Mouse (Mus musculus) hindbrain, embryonic 16.5 days (tissue): ENCODE measurements around the gene Mprip. TPM values are rescaled to one million over a fixed set of nuclear protein-coding genes. Genes with fewer than 3 reads are reported as not detected.

Experiments used
- ATAC-seq: fragments of 200-750 bp; cut with Nextera tagmentation; 2 replicates; pipeline ENCODE4 v1.8.0; 2017; ENCODE audit warnings: moderate TSS enrichment, moderate library complexity
- H3K27ac ChIP-seq: fragments of 300-500 bp; sonication (generic); 2 replicates; pipeline ENCODE4 v1.5.1; 2014; ENCODE audit warnings: low read depth, mild to moderate bottlenecking, control low read depth, low read length, moderate library complexity
- H3K27me3 ChIP-seq: fragments of 300-500 bp; sonication (generic); replicated peaks from 2 replicates; pipeline ENCODE4 v1.6.1; 2014; ENCODE audit warnings: low read length; ENCODE audit not compliant: control insufficient read depth, insufficient read depth
- H3K36me3 ChIP-seq: fragments of 300-500 bp; sonication (generic); 2 replicates; pipeline ENCODE4 v1.6.1; 2014; ENCODE audit warnings: mild to moderate bottlenecking, low read length, moderate library complexity, mixed read lengths; ENCODE audit not compliant: control insufficient read depth, insufficient read depth
- H3K4me1 ChIP-seq: fragments of 300-500 bp; sonication (generic); 2 replicates; pipeline ENCODE4 v1.6.1; 2014; ENCODE audit warnings: low read depth, low read length; ENCODE audit not compliant: control insufficient read depth, insufficient read depth
- H3K4me2 ChIP-seq: fragments of 300-500 bp; sonication (generic); 2 replicates; pipeline ENCODE4 v1.6.1; 2014; ENCODE audit warnings: mild to moderate bottlenecking, low read length, control low read depth, moderate library complexity
- H3K4me3 ChIP-seq: fragments of 300-500 bp; sonication (generic); 2 replicates; pipeline ENCODE4 v1.5.1; 2014; ENCODE audit warnings: mild to moderate bottlenecking, low read length, control low read depth, moderate library complexity
- H3K9ac ChIP-seq: fragments of 300-500 bp; sonication (generic); 2 replicates; pipeline ENCODE4 v1.6.1; 2014; ENCODE audit warnings: low read depth, mild to moderate bottlenecking, control low read depth, low read length, moderate library complexity
- H3K9me3 ChIP-seq: fragments of 300-500 bp; sonication (generic); 2 replicates; pipeline ENCODE4 v1.6.1; 2014; ENCODE audit warnings: mild to moderate bottlenecking, low read length, moderate library complexity; ENCODE audit not compliant: control insufficient read depth
- WGBS: fragments of 180-500 bp; shearing (Covaris S2); extraction: QIAGEN DNeasy Blood & Tissue Kit; methylation state at CpG from one replicate; pipeline ENCODE4 v1.1.7; 2014; 5-methylcytosine and 5-hydroxymethylcytosine counted together
- polyA plus RNA-seq: library from polyadenylated mRNA; unstranded; fragments of >200 nt; fragmentation: Nextera tagmentation; extraction: Ambion mirVana; gene quantifications from 2 replicates; pipeline ENCODE4 v1.2.1, GENCODE M21; 2015

Gene Mprip
- polyA plus RNA-seq, 1 experiment from 2014 or later: 34.8 TPM

- Histone ChIP-seq H3K27me3 (no peaks in the 10 kb centered on the region), H3K4me3 (no peak overlapping the region), H3K27ac (no peak overlapping the region), H3K36me3 (no peaks in the 10 kb centered on the region; the same call in 1 of the 2 replicates), H3K9me3 (no peaks in the 10 kb centered on the region), H3K4me2 (no peak overlapping the region), H3K9ac (no peak overlapping the region), H3K4me1 (no peaks in the 10 kb centered on the region)
- 94% methylated on average over 6 of the region's 6 CpGs for WGBS
- ATAC-seq: no peak
These were observed 23.9 kb downstream of the Mprip start for GRCm38 (mm10) chr11:59684956-59685355.

GRCm38 (mm10) chr11:59694533-59694932, 33.4 kb downstream of the Mprip start:
- Histone ChIP-seq H3K4me1 (peaks cover 7% of the 10 kb centered on the region; the same call in 1 of the 2 replicates), H3K27ac (no peak overlapping the region), H3K4me3 (no peak overlapping the region), H3K27me3 (no peaks in the 10 kb centered on the region), H3K36me3 (0 out of 2 replicates have a peak, but pooled peaks cover 10% of the 10 kb centered on the region), H3K4me2 (no peak overlapping the region), H3K9me3 (no peaks in the 10 kb centered on the region), H3K9ac (no peak overlapping the region)
- ATAC-seq: no peak
- WGBS: 58% methylated on average over 1 of the region's 1 CpGs

DNA sequence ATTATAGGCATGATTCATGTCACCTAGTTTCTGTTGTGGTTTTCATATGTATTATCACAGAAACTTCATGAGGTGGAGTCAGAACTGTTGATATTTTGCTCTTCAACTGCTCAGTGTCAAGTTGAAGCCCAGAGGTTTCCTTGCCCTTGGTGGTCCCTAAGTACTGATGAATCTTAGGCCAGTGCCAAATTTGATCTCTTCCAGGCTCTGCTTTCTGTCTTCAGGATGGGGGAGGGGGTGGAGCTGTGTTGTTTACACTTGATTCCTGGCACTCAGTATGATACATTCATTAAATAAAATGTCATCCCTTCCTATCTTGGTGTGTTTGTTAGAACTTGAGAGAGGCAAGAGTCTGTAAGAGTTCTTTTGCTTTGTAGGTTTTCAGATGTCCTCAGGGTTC, 34.4 kb downstream of the Mprip start:
- no peak for ATAC-seq
- Histone ChIP-seq H3K9me3 (no peaks in the 10 kb centered on the region), H3K27ac (no peak overlapping the region)

GRCm38 (mm10) chr11:59697572-59697971, 36.5 kb downstream of the Mprip start:
- H3K4me3 ChIP-seq: no peak overlapping the region
- no peak overlapping the region for H3K4me2 ChIP-seq
- H3K4me1 ChIP-seq: peaks cover 7% of the 10 kb centered on the region; the same call in 1 of the 2 replicates
- H3K9ac ChIP-seq: no peak overlapping the region
- H3K36me3 ChIP-seq: 0 out of 2 replicates have a peak, but pooled peaks cover 10% of the 10 kb centered on the region
- no peaks in the 10 kb centered on the region for H3K9me3 ChIP-seq
- ATAC-seq: no peak
- no peaks in the 10 kb centered on the region for H3K27me3 ChIP-seq
- WGBS: 89% methylated on average over 1 of the region's 1 CpGs
- H3K27ac ChIP-seq: no peak overlapping the region

More for the DNA sequence above, 34.4 kb downstream of the Mprip start:
- Histone ChIP-seq H3K36me3 (0 out of 2 replicates have a peak, but pooled peaks cover 10% of the 10 kb centered on the region), H3K27me3 (no peaks in the 10 kb centered on the region), H3K4me3 (no peak overlapping the region), H3K4me2 (no peak overlapping the region), H3K9ac (no peak overlapping the region), H3K4me1 (peaks cover 7% of the 10 kb centered on the region; the same call in 1 of the 2 replicates)

DNA sequence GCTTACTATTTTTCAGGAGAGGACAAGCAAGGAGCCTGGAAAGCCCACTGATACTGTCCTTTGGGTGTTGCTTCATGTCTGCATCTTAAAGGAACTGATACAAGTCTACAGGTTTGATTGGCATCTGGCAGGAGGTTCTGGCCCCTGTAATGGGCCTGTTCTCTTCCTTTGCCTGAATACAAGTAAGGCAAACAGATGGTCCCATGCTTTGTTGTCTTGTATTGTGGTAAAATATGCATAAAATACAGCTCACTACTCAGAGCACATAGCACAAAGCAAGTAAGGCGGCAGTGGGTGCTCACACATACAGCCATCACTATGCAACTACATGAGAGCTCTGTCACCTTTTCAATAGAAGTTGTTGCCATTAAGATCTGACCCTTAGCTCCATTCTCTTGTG, 39.7 kb downstream of the Mprip start:
- H3K9me3 ChIP-seq: no peaks in the 10 kb centered on the region
- H3K4me1 ChIP-seq: peaks cover 4% of the 10 kb centered on the region; the same call in 1 of the 2 replicates
- ATAC-seq: no peak
- H3K36me3 ChIP-seq: peaks cover 13% of the 10 kb centered on the region; the same call in 1 of the 2 replicates
- no peak overlapping the region for H3K4me2 ChIP-seq
- H3K4me3 ChIP-seq: no peak overlapping the region
- no peaks in the 10 kb centered on the region for H3K27me3 ChIP-seq
- no peak overlapping the region for H3K9ac ChIP-seq
- WGBS: 62% methylated on average over 1 of the region's 1 CpGs
- no peak overlapping the region for H3K27ac ChIP-seq

- Histone ChIP-seq H3K4me3 (no peak overlapping the region), H3K9me3 (no peaks in the 10 kb centered on the region), H3K4me1 (peaks cover 20% of the 10 kb centered on the region), H3K27ac (no peak overlapping the region), H3K27me3 (no peaks in the 10 kb centered on the region), H3K36me3 (peaks cover 3% of the 10 kb centered on the region; the same call in 1 of the 2 replicates), H3K4me2 (no peak overlapping the region), H3K9ac (no peak overlapping the region)
- 81% methylated on average over 2 of the region's 2 CpGs for WGBS
- ATAC-seq: no peak
These were observed 44.0 kb downstream of the Mprip start for GRCm38 (mm10) chr11:59705113-59705512.

DNA sequence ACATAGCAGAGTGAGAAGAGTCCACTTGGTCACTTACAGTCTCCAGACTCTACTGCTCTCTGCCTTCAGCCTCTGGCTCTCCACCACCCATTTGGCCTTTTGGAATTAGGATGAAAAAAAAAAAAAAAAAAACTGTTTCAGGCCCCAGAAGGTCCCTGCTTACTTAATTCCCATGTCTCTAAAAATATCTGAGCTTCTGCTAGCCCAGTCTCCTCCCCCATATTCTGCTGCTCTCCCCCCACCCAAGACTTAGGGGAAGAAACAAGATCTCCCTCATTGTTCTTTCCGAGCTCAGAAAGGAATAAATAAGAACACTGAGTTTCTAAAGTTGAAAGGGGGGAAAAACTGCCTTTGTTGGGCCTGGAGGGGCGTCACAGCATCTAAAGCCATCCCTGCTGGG, 46.4 kb downstream of the Mprip start:
- Histone ChIP-seq H3K4me3 (no peak overlapping the region), H3K27me3 (no peaks in the 10 kb centered on the region), H3K4me1 (peaks cover 20% of the 10 kb centered on the region), H3K4me2 (no peak overlapping the region; the same call in 1 of the 2 replicates), H3K27ac (peak overlapping the region; percentile 79), H3K36me3 (peaks cover 3% of the 10 kb centered on the region; the same call in 1 of the 2 replicates), H3K9ac (no peak overlapping the region), H3K9me3 (no peaks in the 10 kb centered on the region)
- 0 out of 2 replicates have a peak, but pooled peaks have one; percentile 13 for ATAC-seq
- 15% methylated on average over 2 of the region's 2 CpGs for WGBS

DNA sequence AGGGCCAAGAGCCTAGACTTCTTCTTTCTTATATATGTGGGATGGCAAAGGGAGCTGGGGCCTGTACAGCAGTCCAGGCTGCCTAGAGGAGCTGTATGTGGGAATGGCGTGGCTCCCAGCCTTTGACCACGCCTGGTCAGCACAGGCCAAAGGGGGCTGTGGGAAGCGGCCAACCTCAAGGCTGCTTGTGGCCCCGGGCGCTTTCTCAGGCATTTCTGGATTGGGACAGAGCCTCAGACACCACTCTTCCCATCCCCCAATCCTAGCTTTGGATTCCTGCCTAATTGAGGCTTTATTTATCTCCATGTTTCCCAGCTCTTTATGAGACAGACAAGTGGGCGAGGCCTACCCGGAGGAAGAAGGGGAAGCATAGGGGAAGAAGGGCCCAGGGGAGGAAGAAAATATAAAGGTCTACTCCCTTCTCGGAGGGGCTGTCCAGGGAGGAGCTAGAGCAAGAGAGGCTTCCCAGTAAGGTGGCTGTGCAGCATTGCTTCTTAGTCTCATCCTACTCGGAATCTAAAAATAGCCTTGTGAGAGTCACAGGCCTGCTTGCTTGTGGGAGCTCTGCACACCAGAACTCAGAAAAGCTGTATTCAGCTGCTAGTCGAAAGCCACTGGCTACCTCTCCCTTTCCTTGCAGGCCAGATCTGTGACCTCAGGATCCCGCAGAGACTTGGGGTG, 47.0 kb downstream of the Mprip start:
- H3K36me3 ChIP-seq: peaks cover 3% of the 10 kb centered on the region; the same call in 1 of the 2 replicates
- peak overlapping the region; percentile 79 for H3K27ac ChIP-seq
- H3K4me1 ChIP-seq: peaks cover 20% of the 10 kb centered on the region
- H3K27me3 ChIP-seq: no peaks in the 10 kb centered on the region
- no peak overlapping the region for H3K4me3 ChIP-seq
- 0 out of 2 replicates have a peak overlapping the region, but pooled peaks have one; percentile 19 for H3K9ac ChIP-seq
- WGBS: 27% methylated on average over 11 of the region's 11 CpGs
- no peaks in the 10 kb centered on the region for H3K9me3 ChIP-seq
- H3K4me2 ChIP-seq: peak overlapping the region; percentile 14; the same call in 1 of the 2 replicates
- ATAC-seq: peak; percentile 90

DNA sequence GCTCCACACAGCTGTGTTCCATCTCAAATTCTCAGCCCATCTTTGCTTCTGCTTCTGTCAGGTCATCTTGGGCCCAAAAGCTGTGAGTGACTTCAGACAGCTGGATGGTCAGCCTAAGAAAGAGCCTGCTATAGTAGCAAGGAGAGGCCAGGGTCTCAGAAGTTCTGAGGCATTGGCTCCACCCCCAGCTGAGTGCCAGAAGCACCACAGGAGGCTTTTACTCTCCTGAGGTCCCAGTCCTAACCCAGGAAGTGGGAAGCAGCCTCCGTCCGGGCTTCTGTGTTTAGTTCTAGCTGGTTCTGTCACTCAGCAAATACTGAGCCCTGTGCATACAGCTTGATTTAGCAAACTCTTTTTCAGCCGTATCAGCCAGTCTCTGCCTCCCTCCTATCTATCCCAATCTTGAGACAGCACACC, 54.3 kb downstream of the Mprip start:
- Histone ChIP-seq H3K9ac (no peak overlapping the region), H3K27ac (no peak overlapping the region), H3K4me2 (no peak overlapping the region), H3K4me1 (no peaks in the 10 kb centered on the region), H3K27me3 (no peaks in the 10 kb centered on the region), H3K36me3 (no peaks in the 10 kb centered on the region), H3K9me3 (no peaks in the 10 kb centered on the region), H3K4me3 (no peak overlapping the region)
- ATAC-seq: no peak
- WGBS: 68% methylated on average over 3 of the region's 3 CpGs
